ENCODE assay signal across 24 mouse cellular contexts in genomic region chr13:38941280-38941679, GRCm38 (mm10).
"Had no signal": no experiment of that assay in that cellular context is flagged by ENCODE, and none has a peak within 500 bp of the region (broad histone marks: within the 10 kb centered on the region; RNA-seq: fewer than 3 reads in every experiment).

No protein-coding gene starts in this region.

- H3K4me3 ChIP-seq: heart, adult 2 months; heart, embryonic 13.5 days; heart, embryonic 15.5 days; hindbrain, embryonic 13.5 days; hindbrain, embryonic 15.5 days; kidney, embryonic 15.5 days; layer of hippocampus, adult 2 months; limb, embryonic 10.5 days; limb, embryonic 12.5 days; liver, embryonic 12.5 days; liver, embryonic 15.5 days had no signal

- H3K4me1 ChIP-seq: hindbrain, embryonic 13.5 days; hindbrain, embryonic 15.5 days; kidney, embryonic 15.5 days; limb, embryonic 10.5 days; limb, embryonic 12.5 days; liver, embryonic 15.5 days had no signal

- DNase-seq: forebrain, postnatal 0 days; gastrocnemius, postnatal 14 days; gastrocnemius, postnatal 36 days; heart, adult 11 months; heart, adult 2 months; heart, postnatal 14 days; heart, postnatal 36 days; kidney, adult 18-20 months; kidney, adult 9 months; kidney, postnatal 14 days; kidney, postnatal 36 days had no signal

- H3K9me3 ChIP-seq: heart, embryonic 13.5 days; heart, embryonic 15.5 days; hindbrain, embryonic 13.5 days; hindbrain, embryonic 15.5 days; kidney, embryonic 15.5 days; limb, embryonic 10.5 days; limb, embryonic 12.5 days; liver, embryonic 12.5 days; liver, embryonic 15.5 days had no signal

- H3K27me3 ChIP-seq: heart, embryonic 13.5 days; heart, embryonic 15.5 days; hindbrain, embryonic 13.5 days; hindbrain, embryonic 15.5 days; kidney, embryonic 15.5 days; limb, embryonic 12.5 days; liver, embryonic 12.5 days; liver, embryonic 15.5 days had no signal

- H3K4me2 ChIP-seq: heart, embryonic 11.5 days; heart, embryonic 13.5 days; heart, embryonic 15.5 days; hindbrain, embryonic 13.5 days; hindbrain, embryonic 15.5 days; kidney, embryonic 15.5 days; limb, embryonic 12.5 days; liver, embryonic 12.5 days; liver, embryonic 15.5 days had no signal

- ATAC-seq: forebrain, postnatal 0 days; hindbrain, postnatal 0 days; liver, embryonic 12.5 days had no signal

- H3K27ac ChIP-seq: heart, adult 2 months; heart, embryonic 13.5 days; heart, embryonic 15.5 days; hindbrain, embryonic 13.5 days; hindbrain, embryonic 15.5 days; hindbrain, postnatal 0 days; kidney, embryonic 15.5 days; kidney, postnatal 0 days; layer of hippocampus, adult 2 months; limb, embryonic 10.5 days; limb, embryonic 12.5 days; liver, embryonic 12.5 days; liver, embryonic 15.5 days had no signal

- H3K9ac ChIP-seq: forebrain, postnatal 0 days; heart, embryonic 13.5 days; heart, embryonic 15.5 days; hindbrain, embryonic 13.5 days; hindbrain, embryonic 15.5 days; kidney, embryonic 15.5 days; limb, embryonic 12.5 days; liver, embryonic 12.5 days; liver, embryonic 15.5 days had no signal
